Mouse (Mus musculus) bone marrow, adult 2 months (tissue): ENCODE results near the gene Pomgnt1.

ENCODE experiments used
- CTCF ChIP-seq: fragments of 200-500 bp; IDR thresholded peaks from 2 replicates; pipeline ENCODE4 v1.5.1; 2011; ENCODE audit warnings: low read length, control low read depth; ENCODE audit not compliant: control insufficient read depth, insufficient read depth
- POLR2A ChIP-seq: fragments of 200-500 bp; IDR thresholded peaks from 2 replicates; pipeline ENCODE4 v1.6.1; 2011; ENCODE audit warnings: low read depth, mild to moderate bottlenecking, control low read depth, low read length, borderline replicate concordance; ENCODE audit not compliant: control insufficient read depth

GRCm38 (mm10) chr4:116110695-116111094, 12.9 kb upstream of the Pomgnt1 start:
- no peak for TF ChIP-seq POLR2A
- no peak for TF ChIP-seq CTCF
